Mouse (Mus musculus): Measurements from ENCODE around the gene Kctd4. TPM values are rescaled to one million over a fixed set of nuclear protein-coding genes. Genes with fewer than 3 reads are reported as not detected.

Gene Kctd4
- polyA plus RNA-seq, 1 experiment from 2014 or later = 1.1 TPM

DNA sequence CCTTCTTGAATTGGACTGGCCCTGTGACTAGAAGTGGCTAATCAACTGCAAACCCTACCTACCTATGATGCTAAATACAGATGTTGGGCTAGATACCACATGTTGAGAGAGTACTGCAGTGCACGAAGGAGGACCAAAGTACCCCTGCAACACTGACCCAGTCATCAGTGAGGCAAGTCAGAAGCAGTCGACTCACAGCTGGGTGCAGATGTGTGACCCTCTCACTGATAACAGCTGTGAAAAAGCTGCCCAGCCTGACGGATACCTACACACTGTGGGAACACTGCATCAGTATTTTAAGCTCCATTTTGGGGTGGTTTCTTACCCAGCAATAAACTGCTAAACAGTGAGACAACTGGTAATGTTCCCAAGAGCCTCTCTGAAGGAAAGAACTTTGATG lies 21.3 kb downstream of the Kctd4 start:
- Histone ChIP-seq H3K36me3 (ENCODE audit: control insufficient read depth, insufficient read depth, low read length) (no peaks in the 10 kb centered on the region), H3K27me3 (replicated peaks; ENCODE audit: control insufficient read depth, insufficient read depth, low read length) (no peaks in the 10 kb centered on the region), H3K9me3 (ENCODE audit: control insufficient read depth, low read length) (no peaks in the 10 kb centered on the region), H3K4me3 (ENCODE audit: low read depth, low read length) (no peak overlapping the region), H3K4me1 (replicated peaks; ENCODE audit: control insufficient read depth, insufficient read depth, low read length) (no peaks in the 10 kb centered on the region; the same call in 1 of the 2 replicates), H3K27ac (ENCODE audit: low read depth) (no peak overlapping the region), H3K4me2 (ENCODE audit: low read length) (no peak overlapping the region), H3K9ac (ENCODE audit: low read length) (no peak overlapping the region)
- no peak for DNase-seq (ENCODE audit: low spot score)
- no peak for ATAC-seq (replicated peaks; ENCODE audit: low FRiP score, low TSS enrichment, low read depth)
- 54% methylated on average over 3 of the region's 3 CpGs for WGBS

DNA sequence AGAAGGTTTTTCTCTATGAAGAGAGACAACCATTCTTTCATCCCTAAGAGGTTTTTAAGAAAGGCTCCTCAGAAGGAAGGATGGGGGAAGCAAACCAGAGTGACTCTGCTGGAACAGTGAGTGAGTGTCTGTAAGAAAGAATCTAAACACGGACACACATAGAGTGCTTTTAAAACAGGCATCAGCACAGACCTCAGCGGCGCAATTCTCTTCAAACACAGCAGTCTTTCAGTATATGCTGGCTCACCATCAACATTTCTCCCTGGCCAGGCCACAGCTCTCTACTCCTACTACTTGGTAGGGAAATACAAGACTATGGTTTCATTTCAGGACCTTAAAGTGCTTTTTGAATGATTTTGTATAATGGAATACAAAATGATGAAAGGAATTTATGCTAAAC lies 26.4 kb downstream of the Kctd4 start:
- no peak for DNase-seq (ENCODE audit: low spot score)
- 86% methylated on average over 3 of the region's 3 CpGs for WGBS

DNA sequence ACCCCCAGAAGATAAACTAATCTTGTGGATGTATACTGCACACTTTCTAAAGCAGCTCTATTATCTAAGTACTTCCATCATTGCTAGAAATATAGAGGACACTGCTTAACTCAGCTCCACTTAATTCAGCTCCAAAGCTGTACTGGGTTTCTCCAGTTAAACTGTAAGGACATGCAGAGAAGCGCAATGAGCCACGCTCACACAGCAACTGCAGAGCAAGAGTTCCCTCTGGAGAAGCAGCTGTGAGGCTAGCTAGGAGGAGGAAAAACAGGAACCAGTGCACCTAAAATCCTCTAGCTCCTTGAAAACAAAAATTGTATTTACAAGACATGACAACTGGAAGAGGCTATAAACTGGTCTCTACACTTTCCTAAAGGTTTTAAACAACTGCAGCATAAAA lies 29.1 kb downstream of the Kctd4 start:
- H3K4me3 ChIP-seq (ENCODE audit: low read depth, low read length) = no peak overlapping the region
- H3K9ac ChIP-seq (ENCODE audit: low read length) = no peak overlapping the region
- H3K4me1 ChIP-seq (replicated peaks; ENCODE audit: control insufficient read depth, insufficient read depth, low read length) = no peaks in the 10 kb centered on the region
- DNase-seq (ENCODE audit: low spot score) = no peak
- WGBS = 85% methylated on average over 2 of the region's 2 CpGs
- H3K9me3 ChIP-seq (ENCODE audit: control insufficient read depth, low read length) = no peaks in the 10 kb centered on the region
- H3K27ac ChIP-seq (ENCODE audit: low read depth) = no peak overlapping the region
- 0 out of 2 replicates have a peak, but pooled peaks cover 3% of the 10 kb centered on the region for H3K36me3 ChIP-seq (ENCODE audit: control insufficient read depth, insufficient read depth, low read length)
- H3K4me2 ChIP-seq (ENCODE audit: low read length) = no peak overlapping the region
- no peak for ATAC-seq (replicated peaks; ENCODE audit: low FRiP score, low TSS enrichment, low read depth)
- no peaks in the 10 kb centered on the region for H3K27me3 ChIP-seq (replicated peaks; ENCODE audit: control insufficient read depth, insufficient read depth, low read length)

More for the DNA sequence above, 26.4 kb downstream of the Kctd4 start:
- Histone ChIP-seq H3K27ac (ENCODE audit: low read depth) (no peak overlapping the region), H3K4me1 (replicated peaks; ENCODE audit: control insufficient read depth, insufficient read depth, low read length) (no peaks in the 10 kb centered on the region), H3K4me3 (ENCODE audit: low read depth, low read length) (no peak overlapping the region), H3K4me2 (ENCODE audit: low read length) (no peak overlapping the region), H3K9me3 (ENCODE audit: control insufficient read depth, low read length) (no peaks in the 10 kb centered on the region), H3K27me3 (replicated peaks; ENCODE audit: control insufficient read depth, insufficient read depth, low read length) (no peaks in the 10 kb centered on the region), H3K9ac (ENCODE audit: low read length) (no peak overlapping the region), H3K36me3 (ENCODE audit: control insufficient read depth, insufficient read depth, low read length) (0 out of 2 replicates have a peak, but pooled peaks cover 3% of the 10 kb centered on the region)
- no peak for ATAC-seq (replicated peaks; ENCODE audit: low FRiP score, low TSS enrichment, low read depth)

DNA sequence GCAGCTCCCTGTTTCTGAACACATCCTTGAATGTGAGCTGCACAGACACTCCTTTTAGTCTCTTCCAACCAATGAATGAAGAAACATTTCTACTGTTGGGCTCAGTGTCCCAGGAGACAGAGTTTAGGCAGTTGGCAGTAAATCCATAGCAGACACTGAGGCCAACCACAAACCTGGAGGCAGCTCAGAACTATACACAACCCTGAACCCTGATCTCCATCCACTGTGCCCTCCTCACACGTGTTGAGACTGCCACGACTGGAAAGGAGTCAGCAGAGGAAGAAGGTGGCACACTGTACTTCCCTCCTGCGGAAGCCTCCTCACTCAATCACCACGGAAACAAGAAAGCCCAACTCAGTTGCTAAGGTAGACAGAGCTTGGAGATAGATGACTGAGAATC lies 30.3 kb downstream of the Kctd4 start:
- H3K9me3 ChIP-seq (ENCODE audit: control insufficient read depth, low read length) = no peaks in the 10 kb centered on the region
- DNase-seq (ENCODE audit: low spot score) = no peak
- H3K4me1 ChIP-seq (replicated peaks; ENCODE audit: control insufficient read depth, insufficient read depth, low read length) = no peaks in the 10 kb centered on the region
- no peak overlapping the region for H3K9ac ChIP-seq (ENCODE audit: low read length)
- no peak overlapping the region for H3K4me2 ChIP-seq (ENCODE audit: low read length)
- H3K36me3 ChIP-seq (ENCODE audit: control insufficient read depth, insufficient read depth, low read length) = 0 out of 2 replicates have a peak, but pooled peaks cover 3% of the 10 kb centered on the region
- no peak overlapping the region for H3K27ac ChIP-seq (ENCODE audit: low read depth)
- no peak for ATAC-seq (replicated peaks; ENCODE audit: low FRiP score, low TSS enrichment, low read depth)
- WGBS = 62% methylated on average over 4 of the region's 4 CpGs
- no peak overlapping the region for H3K4me3 ChIP-seq (ENCODE audit: low read depth, low read length)
- no peaks in the 10 kb centered on the region for H3K27me3 ChIP-seq (replicated peaks; ENCODE audit: control insufficient read depth, insufficient read depth, low read length)

DNA sequence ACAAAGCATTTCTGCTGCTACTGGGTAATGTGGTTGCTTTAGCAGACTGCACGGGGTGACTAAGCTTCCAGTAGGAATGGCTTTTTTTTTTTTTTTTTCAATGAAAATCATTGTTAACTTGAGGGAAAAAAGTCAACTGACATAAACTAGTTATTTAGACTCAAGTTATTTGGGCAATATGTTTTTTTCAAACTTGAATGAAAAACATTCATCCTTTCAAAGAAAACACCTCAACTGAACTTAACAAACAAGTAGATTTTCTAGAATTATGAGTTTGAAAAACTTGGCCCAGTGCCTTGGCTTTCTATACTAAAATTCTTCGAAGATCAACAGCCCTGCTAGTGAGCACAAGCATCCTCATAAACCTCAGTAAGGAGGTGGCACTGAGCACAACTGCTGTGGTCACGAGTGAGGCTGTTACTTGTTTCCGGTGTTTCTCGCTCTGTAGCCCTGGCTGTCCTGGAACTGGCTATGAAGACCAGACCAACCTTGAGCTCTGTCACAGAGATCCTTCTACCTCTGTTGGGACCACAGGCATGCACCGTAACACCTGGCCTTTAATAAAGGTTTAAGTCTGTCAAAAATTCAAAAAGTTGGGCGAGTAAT lies 32.2 kb downstream of the Kctd4 start:
- Histone ChIP-seq H3K4me2 (ENCODE audit: low read length) (no peak overlapping the region), H3K4me1 (replicated peaks; ENCODE audit: control insufficient read depth, insufficient read depth, low read length) (no peaks in the 10 kb centered on the region), H3K27ac (ENCODE audit: low read depth) (no peak overlapping the region), H3K36me3 (ENCODE audit: control insufficient read depth, insufficient read depth, low read length) (no peaks in the 10 kb centered on the region), H3K9me3 (ENCODE audit: control insufficient read depth, low read length) (no peaks in the 10 kb centered on the region), H3K27me3 (replicated peaks; ENCODE audit: control insufficient read depth, insufficient read depth, low read length) (no peaks in the 10 kb centered on the region), H3K4me3 (ENCODE audit: low read depth, low read length) (no peak overlapping the region), H3K9ac (ENCODE audit: low read length) (no peak overlapping the region)
- ATAC-seq (replicated peaks; ENCODE audit: low FRiP score, low TSS enrichment, low read depth) (no peak), DNase-seq (ENCODE audit: low spot score) (no peak)
- WGBS = 83% methylated on average over 7 of the region's 7 CpGs

DNA sequence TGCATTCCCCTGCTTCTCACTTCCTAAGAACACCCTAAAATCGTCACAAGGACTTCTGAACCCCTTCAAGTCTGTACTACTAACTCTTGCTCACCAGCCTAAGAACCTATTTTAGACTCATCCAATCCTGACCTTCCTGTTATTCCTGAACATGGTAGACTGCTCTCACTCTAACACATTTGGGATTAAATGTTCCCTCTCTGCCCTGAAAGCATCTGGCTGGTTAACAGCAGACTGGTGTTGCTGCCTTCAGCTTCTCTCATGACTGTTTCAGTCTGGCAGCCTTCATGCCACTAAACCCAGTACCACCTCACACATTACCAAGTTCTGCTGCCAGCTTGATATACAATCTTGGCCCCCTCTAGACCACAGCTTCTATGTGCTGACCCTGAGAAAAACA lies 34.4 kb downstream of the Kctd4 start:
- Histone ChIP-seq H3K4me2 (ENCODE audit: low read length) (no peak overlapping the region), H3K9ac (ENCODE audit: low read length) (no peak overlapping the region), H3K9me3 (ENCODE audit: control insufficient read depth, low read length) (no peaks in the 10 kb centered on the region), H3K27me3 (replicated peaks; ENCODE audit: control insufficient read depth, insufficient read depth, low read length) (no peaks in the 10 kb centered on the region), H3K4me1 (replicated peaks; ENCODE audit: control insufficient read depth, insufficient read depth, low read length) (no peaks in the 10 kb centered on the region), H3K27ac (ENCODE audit: low read depth) (no peak overlapping the region), H3K4me3 (ENCODE audit: low read depth, low read length) (no peak overlapping the region), H3K36me3 (ENCODE audit: control insufficient read depth, insufficient read depth, low read length) (peaks cover 4% of the 10 kb centered on the region; the same call in 1 of the 2 replicates)
- ATAC-seq (replicated peaks; ENCODE audit: low FRiP score, low TSS enrichment, low read depth) (no peak), DNase-seq (ENCODE audit: low spot score) (no peak)
- WGBS = 85% methylated on average over 1 of the region's 1 CpGs

DNA sequence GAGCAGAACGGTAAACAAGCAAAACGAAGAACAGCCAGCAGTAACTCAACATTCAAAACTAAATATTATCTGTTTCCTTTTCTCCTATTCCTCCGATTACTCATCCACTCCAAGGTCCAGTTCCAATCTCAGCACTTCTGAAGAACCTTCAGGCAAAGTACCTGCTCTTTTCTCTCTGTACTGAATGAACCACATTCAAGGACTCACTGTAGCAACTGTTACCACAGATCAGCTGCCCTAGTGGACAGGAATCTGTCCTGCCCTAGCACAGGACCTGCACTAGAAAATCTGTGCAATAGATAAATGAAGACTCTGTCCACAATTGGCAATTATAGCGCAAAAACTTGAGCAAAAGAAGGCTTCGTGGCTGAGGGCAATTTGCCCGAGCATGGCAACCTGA lies 36.1 kb downstream of the Kctd4 start:
- no peaks in the 10 kb centered on the region for H3K4me1 ChIP-seq (replicated peaks; ENCODE audit: control insufficient read depth, insufficient read depth, low read length)
- H3K27me3 ChIP-seq (replicated peaks; ENCODE audit: control insufficient read depth, insufficient read depth, low read length) = no peaks in the 10 kb centered on the region
- 92% methylated on average over 6 of the region's 6 CpGs for WGBS
- H3K4me2 ChIP-seq (ENCODE audit: low read length) = no peak overlapping the region
- no peak overlapping the region for H3K9ac ChIP-seq (ENCODE audit: low read length)
- no peak overlapping the region for H3K4me3 ChIP-seq (ENCODE audit: low read depth, low read length)
- no peaks in the 10 kb centered on the region for H3K9me3 ChIP-seq (ENCODE audit: control insufficient read depth, low read length)
- H3K36me3 ChIP-seq (ENCODE audit: control insufficient read depth, insufficient read depth, low read length) = peaks cover 4% of the 10 kb centered on the region; the same call in 1 of the 2 replicates
- DNase-seq (ENCODE audit: low spot score) = no peak
- no peak overlapping the region for H3K27ac ChIP-seq (ENCODE audit: low read depth)
- no peak for ATAC-seq (replicated peaks; ENCODE audit: low FRiP score, low TSS enrichment, low read depth)

DNA sequence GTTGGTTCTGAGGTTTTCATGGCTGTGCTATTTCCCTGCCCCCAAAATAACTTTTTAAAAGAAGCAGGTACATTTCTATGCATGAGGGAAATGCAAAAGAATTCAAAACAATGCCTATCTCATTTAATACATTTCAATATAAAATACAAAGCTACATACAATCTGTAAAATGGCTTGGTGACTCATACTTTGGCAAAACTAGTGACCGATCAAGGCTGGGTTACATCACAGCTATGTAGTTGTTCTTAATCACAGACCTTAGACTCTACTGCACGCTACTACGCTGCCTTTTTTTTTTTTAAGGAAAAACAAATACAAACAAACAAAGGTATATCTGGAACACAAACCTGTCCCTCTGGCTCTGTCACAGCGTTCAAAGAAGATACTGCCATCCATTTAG lies 37.6 kb downstream of the Kctd4 start:
- no peaks in the 10 kb centered on the region for H3K27me3 ChIP-seq (replicated peaks; ENCODE audit: control insufficient read depth, insufficient read depth, low read length)
- ATAC-seq (replicated peaks; ENCODE audit: low FRiP score, low TSS enrichment, low read depth) = no peak
- WGBS = 94% methylated on average over 4 of the region's 4 CpGs
- H3K36me3 ChIP-seq (ENCODE audit: control insufficient read depth, insufficient read depth, low read length) = peaks cover 4% of the 10 kb centered on the region; the same call in 1 of the 2 replicates
- no peaks in the 10 kb centered on the region for H3K9me3 ChIP-seq (ENCODE audit: control insufficient read depth, low read length)
- H3K9ac ChIP-seq (ENCODE audit: low read length) = no peak overlapping the region
- no peak for DNase-seq (ENCODE audit: low spot score)
- no peak overlapping the region for H3K27ac ChIP-seq (ENCODE audit: low read depth)
- no peak overlapping the region for H3K4me3 ChIP-seq (ENCODE audit: low read depth, low read length)
- no peaks in the 10 kb centered on the region for H3K4me1 ChIP-seq (replicated peaks; ENCODE audit: control insufficient read depth, insufficient read depth, low read length)
- H3K4me2 ChIP-seq (ENCODE audit: low read length) = no peak overlapping the region

DNA sequence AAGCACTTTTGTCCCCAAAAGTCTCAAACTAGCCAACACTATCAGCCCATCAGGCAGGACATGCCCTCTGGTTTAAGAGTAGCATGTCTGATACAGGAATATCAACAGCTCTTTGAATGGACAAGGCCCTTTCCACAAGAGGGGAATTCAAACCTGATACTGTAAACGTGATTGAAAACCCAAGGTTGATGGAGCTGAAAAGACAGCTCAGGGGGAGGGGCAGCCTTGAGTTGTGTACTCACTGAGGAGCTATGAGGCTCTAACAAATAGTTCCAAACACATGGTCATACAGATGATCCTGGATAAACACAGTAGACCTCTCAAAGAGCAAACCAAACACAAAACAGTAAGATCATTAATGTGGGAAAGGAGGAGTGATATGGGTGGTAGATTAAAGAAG lies 43.3 kb downstream of the Kctd4 start:
- DNase-seq (ENCODE audit: low spot score) (no peak), ATAC-seq (replicated peaks; ENCODE audit: low FRiP score, low TSS enrichment, low read depth) (no peak)
- no peaks in the 10 kb centered on the region for H3K27me3 ChIP-seq (replicated peaks; ENCODE audit: control insufficient read depth, insufficient read depth, low read length)
- H3K36me3 ChIP-seq (ENCODE audit: control insufficient read depth, insufficient read depth, low read length) = peaks cover 4% of the 10 kb centered on the region; the same call in 1 of the 2 replicates
- no peak overlapping the region for H3K27ac ChIP-seq (ENCODE audit: low read depth)
- no peak overlapping the region for H3K9ac ChIP-seq (ENCODE audit: low read length)
- no peaks in the 10 kb centered on the region for H3K9me3 ChIP-seq (ENCODE audit: control insufficient read depth, low read length)
- H3K4me1 ChIP-seq (replicated peaks; ENCODE audit: control insufficient read depth, insufficient read depth, low read length) = no peaks in the 10 kb centered on the region
- no peak overlapping the region for H3K4me2 ChIP-seq (ENCODE audit: low read length)
- H3K4me3 ChIP-seq (ENCODE audit: low read depth, low read length) = no peak overlapping the region
- WGBS = 63% methylated on average over 1 of the region's 1 CpGs
